Mouse (Mus musculus) ovary, adult 2 months (tissue): ENCODE measurements around the gene Gm9999. TPM values are rescaled to one million over a fixed set of nuclear protein-coding genes. Genes with fewer than 3 reads are reported as not detected.

ENCODE experiments used
- polyA plus RNA-seq: library from polyadenylated mRNA; depleted of rRNA; stranded (reverse); fragments of >200 nt; gene quantifications from 2 replicates; pipeline ENCODE4 v1.2.3, GENCODE M21; 2012; rRNA removed

The Gm9999 gene
- polyA plus RNA-seq, result not detected in 2 replicates

DNA sequence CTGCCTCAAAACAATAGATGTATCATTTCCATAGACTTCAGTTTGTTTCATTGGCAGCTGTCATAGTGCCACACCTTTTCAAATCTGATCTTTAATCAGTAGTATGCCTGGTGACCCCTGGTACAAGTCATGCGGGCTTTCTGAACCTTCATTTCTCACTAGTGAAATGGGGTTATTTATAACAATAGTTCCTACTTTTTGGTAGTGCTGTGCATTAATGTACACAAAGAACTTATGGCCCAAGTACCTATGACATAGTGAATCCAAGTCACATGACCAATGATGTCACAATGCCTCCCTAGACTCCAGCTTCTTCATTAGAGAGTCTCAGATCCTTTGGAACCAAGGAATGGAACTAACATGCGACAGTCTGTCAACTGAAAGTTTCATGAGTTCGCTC, at the start of gene Gm9999:
Gene Gm9999 (plus strand): TSS at position 301 of the 400 bp plus-strand sequence.

GRCm38 (mm10) chr7:46957831-46958691, 25.3 kb upstream of the Gm9999 start, which contains the start of gene Uevld:
Gene Uevld (minus strand): TSS chr7:46958527.

GRCm38 (mm10) chr7:47008168-47008993, 25.0 kb downstream of the Gm9999 start, which contains the start of gene Spty2d1:
Gene Spty2d1 (minus strand): TSS chr7:47008411.

Other genes starting within 250 kb of the Gm9999 start
- not detected in 2 replicates for gene Saa1, start 240.6 kb upstream of the Gm9999 start, polyA plus RNA-seq
- gene Saa2, start 231.8 kb upstream of the Gm9999 start, polyA plus RNA-seq, result 0.75 and 1.9 TPM in 2 replicates
- 14.9 and 15.9 TPM in 2 replicates for gene Hps5, start 187.5 kb upstream of the Gm9999 start, polyA plus RNA-seq
- 7.0 and 8.1 TPM in 2 replicates for gene Gtf2h1, start 187.5 kb upstream of the Gm9999 start, polyA plus RNA-seq
- 389 and 492 TPM in 2 replicates for gene Ldha, start 142.1 kb upstream of the Gm9999 start, polyA plus RNA-seq
- 0.15 and 0.36 TPM in 2 replicates for gene Ldhc, start 122.4 kb upstream of the Gm9999 start, polyA plus RNA-seq
- gene Tsg101, start 63.6 kb upstream of the Gm9999 start, polyA plus RNA-seq, result 62.7 and 104 TPM in 2 replicates
- gene Uevld, start 25.1 kb upstream of the Gm9999 start, polyA plus RNA-seq, result 2.5 and 2.9 TPM in 2 replicates
- gene Spty2d1, start 24.8 kb downstream of the Gm9999 start, polyA plus RNA-seq, result 6.5 and 7.4 TPM in 2 replicates
- gene Tmem86a, start 67.0 kb downstream of the Gm9999 start, polyA plus RNA-seq, result 887 and 1,076 TPM in 2 replicates
- 13.9 and 24.4 TPM in 2 replicates for gene Ptpn5, start 150.1 kb downstream of the Gm9999 start, polyA plus RNA-seq
- gene Mrgpra6, start 221.3 kb downstream of the Gm9999 start, polyA plus RNA-seq, result not detected in 2 replicates